Mouse (Mus musculus): ENCODE data around the gene Capn11.

DNA sequence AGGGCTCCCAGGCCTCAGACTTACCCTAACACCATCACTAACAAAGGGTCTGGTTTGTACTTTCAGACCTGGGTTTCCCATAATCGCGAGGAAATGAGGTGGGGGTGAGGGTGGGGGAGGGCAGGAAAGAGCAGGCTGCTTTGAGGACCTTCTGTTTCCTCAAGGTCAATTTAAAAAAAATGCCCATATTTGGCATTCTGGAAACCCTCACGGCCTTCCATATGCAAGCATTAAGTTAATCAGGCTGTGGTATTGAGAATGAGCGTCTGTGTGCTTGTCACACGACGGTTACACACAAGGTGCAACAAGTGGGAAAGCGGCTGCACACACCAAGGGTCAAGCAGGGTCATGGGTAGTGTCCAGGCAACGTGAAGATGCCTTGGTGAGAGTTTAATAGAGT, 47.1 kb downstream of the Capn11 start:
- no peak for TF ChIP-seq CTCF (IDR thresholded peaks at IDR 0.05; ENCODE audit: low read depth)
- TF ChIP-seq EP300 (IDR thresholded peaks at IDR 0.05; ENCODE audit: low read depth), result no peak
